Mouse (Mus musculus) mesoderm, embryonic 11.5 days (tissue): ENCODE measurements at regions not wholly inside any gene's neighbourhood (a gene's known extent, or its start where the extent isn't known, plus 50 kb on each side); places are given as distances from the start of the nearest gene placed in this dataset.

Experiments
- DNase-seq: peaks from one replicate; pipeline ENCODE4 v3.0.0-alpha.2; 2012; ENCODE audit warnings: low read depth, low spot score

DNA sequence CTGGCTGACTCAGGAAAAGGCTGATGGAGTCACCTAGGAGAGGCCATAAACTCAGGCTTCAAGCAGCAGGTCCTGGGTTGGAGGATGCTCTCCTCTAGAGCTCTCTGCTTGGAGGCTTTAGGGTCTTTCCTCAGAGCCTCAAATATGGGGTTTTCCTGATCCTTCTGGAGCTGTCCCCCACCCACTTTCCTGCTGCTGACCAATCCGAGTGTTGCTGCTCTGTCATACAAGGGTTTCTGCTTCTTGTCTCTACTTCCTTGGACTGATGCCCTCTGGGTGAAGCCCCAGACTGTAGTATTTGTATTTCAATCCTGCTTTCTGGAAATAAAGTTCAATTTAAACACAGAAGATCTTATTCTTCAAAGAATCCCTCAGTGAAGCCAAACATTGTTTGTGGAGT, 166.7 kb upstream of the Sall1 start:
- no peak for DNase-seq

DNA sequence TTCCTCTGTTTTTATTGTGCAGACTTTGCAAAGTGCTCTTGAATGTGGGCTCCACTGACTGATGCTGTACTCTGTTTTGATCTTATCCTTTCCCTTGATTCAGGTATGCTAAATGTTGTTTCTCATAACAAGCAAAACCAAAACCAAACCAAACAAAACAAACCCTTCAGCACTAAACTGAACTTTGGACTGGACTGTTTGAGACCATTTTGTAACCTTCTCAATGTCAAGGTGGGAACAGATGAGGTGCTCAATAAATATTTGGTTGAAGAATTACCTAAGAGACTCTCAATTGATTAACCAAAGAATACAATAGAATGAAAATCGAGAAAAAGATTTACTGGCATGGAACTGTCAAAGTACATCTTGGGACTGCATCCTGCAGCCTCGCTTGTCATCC, 163.9 kb upstream of the Sall1 start:
- DNase-seq: no peak

- no peak for DNase-seq
Measured at GRCm38 (mm10) chr8:89202484-89203096, 158.6 kb upstream of the Sall1 start.

DNA sequence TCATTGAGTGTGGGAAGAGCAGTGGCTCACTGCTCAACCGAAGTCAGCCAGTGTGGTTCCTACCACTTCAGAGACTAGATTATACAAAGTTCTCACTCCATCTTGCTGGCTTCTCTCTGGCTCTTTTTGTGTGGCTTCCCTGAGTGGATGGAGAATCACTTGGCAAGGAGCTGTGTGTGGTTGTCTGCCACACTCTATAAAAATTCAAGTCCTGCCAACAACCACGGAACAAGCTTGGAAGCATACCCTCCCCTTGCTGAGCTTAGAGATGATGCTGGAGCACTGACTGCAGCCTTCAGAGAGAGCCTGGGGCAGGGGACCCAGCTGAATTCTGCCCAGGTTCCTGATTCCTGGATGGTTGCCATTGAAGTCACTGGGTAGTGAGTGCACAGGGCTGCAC, 156.3 kb upstream of the Sall1 start:
- no peak for DNase-seq

- peak; percentile 43 for DNase-seq
Measured at GRCm38 (mm10) chr8:89185314-89185713, 141.4 kb upstream of the Sall1 start.

DNA sequence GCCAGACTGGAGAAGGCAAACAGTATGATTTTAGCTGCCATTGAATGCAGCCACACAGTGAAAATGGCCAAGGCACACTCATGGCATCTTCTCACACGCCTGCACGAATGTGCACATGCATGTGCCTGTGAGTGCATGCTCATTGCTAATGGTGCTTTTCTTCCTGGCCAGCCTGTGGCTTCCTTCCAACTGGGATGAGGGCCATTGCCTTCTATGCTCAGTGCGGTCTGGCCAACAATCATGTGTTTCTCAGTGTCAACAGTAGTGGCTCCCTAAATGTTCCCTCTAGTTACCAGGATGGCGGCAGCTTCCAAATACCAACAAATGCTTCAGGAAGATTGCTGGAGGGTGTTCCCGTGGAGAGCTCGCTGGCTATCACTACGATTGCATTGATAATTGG, 131.7 kb upstream of the Sall1 start:
- no peak for DNase-seq

DNA sequence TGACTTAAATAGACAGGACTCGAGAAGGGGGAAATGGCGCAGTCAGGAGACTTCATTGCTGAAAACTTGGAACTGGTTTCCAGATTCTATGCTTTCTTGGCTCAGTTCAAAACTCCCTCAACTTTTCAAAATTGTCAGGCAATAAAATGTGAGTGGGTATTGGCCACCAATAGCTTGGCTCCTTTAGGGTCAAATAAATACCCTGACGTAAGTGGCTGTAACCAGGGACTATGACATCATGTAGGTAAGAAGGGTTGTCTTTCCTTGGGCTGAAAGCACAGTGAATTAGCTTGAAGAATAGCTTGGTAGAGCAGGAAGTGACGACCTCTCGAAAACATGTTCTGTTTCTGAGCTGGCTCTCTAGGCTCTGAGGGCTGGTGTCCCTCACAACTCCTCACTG, 127.6 kb upstream of the Sall1 start:
- DNase-seq: no peak

DNA sequence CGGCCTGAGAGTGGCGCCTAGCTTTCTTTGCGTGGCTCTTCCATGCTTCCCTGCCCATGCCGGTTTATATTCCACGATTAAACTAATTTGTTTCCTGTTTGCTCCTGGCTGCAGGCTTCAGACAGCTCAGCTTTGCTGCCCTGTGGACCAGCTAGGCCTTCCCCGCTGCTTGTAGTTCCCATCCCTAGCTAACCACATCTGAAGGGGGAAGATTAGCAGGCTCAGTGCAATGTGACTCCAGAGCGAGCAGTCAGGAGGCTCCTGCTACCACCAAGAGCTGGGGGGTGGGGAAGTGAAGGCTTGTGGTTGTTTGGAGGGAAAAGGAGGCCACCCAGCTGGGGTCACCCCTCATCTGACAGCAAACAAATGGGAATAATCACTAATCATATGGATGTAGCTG, 125.5 kb upstream of the Sall1 start:
- no peak for DNase-seq

DNA sequence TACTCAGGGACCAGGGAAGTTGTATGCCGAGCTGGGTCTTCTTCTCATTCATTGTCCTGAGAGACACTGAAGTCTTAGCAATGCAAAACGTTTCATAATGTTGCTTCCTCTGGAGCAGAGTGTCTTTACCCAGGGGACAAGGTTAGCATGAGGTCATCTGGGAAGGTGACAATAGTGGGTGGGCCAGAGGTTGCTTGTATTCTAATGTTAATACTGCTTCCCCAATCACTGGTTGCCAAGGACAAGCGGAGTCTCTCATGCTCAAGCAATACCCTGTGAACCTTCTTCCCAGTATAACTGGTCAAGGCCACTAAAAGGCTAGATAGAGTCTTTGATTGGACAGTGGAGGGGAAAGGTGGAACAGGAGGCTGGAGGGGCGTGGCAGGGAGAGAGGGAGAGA, 123.1 kb upstream of the Sall1 start:
- DNase-seq: no peak

GRCm38 (mm10) chr8:89156909-89157308, 112.9 kb upstream of the Sall1 start:
- DNase-seq: no peak

DNA sequence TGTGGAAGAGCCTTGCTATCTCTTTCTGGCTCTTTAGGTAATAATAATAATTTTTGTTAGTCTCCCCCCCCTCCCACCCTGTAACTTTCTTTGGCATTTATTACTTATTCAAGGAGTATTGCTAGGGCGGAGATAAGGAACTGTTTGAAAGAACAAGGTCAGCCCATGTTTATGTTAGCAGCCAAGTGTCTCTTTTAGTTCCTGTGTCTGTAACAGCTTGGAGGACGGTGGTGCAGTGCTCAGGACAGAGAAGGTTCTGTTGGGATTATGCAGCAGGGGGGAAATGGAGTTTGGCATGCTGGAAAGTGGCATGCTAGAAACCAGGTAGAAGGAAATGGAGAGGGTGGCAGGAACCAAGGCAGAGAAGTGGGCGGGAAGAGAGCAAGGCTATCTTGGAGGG, 109.6 kb upstream of the Sall1 start:
- DNase-seq: no peak

DNA sequence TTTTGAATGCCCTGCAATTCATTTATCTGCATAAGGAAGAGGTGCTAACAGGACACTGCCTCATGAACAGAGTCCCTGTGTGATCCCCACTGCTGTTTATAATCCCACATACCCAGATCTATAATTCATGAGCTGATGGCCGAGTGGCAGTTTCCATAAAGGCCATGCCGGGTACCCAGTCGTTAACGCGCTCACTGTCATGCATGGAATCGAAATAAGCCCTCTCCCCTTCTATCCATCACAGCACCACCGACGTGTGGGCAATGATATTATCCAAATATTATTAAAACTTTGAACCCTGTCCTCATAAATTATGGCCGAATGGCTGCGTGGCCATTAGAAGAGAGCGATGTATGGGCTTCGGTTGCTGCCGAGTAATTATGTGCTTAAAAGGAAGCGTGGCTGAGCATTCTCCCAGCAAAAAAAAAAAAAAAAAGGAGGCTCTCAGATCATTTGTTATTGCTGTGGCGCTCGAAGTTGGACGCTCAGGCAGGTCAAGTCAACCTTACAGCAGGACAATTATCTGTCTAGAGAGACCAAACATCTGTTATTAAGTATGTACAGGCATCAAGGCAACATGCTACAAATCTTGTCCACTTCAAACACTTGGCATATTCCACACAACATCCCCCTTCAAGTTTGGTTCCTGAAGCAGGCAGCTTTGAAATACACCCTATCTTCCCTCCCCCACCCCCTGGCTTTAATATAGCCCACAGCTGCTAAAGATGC, 109.1 kb upstream of the Sall1 start:
- DNase-seq: peak; percentile 56

- DNase-seq: no peak
Measured at GRCm38 (mm10) chr8:89152331-89152730, 108.4 kb upstream of the Sall1 start.

GRCm38 (mm10) chr8:89150952-89151351, 107.0 kb upstream of the Sall1 start:
- no peak for DNase-seq

- no peak for DNase-seq
Measured at GRCm38 (mm10) chr8:89141529-89142235, 97.7 kb upstream of the Sall1 start.

DNA sequence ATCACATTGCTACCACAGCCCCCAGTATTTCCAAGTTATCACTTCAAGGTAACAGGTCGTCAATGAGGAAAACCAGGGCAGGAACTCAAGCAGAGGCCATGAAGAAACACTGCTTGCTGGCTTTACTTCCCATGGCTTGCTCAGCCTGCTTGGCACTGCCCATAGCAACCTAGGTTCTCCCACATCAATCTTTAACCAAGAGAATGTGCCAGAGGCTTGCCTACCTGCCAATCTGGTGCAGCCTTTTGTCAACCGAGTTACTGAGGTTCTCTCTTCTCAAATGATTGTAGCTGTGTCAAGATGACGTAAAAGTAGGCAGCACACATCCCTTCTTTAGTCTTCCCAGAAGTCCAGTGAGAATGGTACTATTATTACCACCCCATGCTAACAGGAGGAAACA, 95.9 kb upstream of the Sall1 start:
- DNase-seq: no peak

GRCm38 (mm10) chr8:89138416-89139125, 94.6 kb upstream of the Sall1 start:
- no peak for DNase-seq

DNA sequence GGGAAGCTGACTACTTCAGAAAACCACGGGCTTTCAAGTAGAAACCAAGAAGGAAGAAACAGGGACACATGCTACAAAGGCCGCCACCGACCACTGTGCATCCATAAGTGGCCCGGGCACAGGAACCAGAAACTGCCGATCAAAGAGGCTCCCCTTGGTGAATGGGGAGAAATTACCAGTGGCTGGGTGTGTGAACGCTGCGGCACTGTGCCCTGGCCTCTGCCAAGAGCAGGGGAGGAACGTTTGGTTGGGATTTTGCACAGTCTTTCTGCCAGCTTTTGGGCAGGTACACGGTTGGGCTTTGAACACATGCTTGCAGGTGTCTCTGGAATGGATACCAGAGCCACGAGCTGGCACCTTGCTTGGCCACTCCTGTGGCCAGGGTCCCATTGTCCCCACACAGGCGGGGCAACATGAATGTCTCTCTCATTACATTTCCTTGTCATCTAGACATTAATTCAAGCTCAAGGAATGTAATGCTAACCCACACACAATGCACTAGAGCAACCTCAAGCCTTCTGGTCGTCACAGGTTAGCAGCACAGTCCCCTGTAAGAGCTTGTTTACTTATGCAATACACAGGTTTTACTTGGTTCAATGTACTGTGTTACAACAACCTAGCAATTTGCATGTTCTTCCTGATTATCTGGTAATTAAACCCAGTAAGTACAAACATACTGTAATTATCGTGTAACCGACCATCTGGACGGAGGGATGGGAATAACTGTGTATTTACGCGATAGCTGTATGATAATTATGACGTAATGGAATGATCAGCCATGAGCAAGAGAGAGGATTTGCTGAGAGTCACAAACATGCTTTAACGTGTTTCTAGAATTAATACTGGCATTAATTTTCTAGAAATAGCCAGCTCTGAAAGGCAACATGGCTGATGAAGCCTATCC, 90.9 kb upstream of the Sall1 start:
- DNase-seq: no peak

DNA sequence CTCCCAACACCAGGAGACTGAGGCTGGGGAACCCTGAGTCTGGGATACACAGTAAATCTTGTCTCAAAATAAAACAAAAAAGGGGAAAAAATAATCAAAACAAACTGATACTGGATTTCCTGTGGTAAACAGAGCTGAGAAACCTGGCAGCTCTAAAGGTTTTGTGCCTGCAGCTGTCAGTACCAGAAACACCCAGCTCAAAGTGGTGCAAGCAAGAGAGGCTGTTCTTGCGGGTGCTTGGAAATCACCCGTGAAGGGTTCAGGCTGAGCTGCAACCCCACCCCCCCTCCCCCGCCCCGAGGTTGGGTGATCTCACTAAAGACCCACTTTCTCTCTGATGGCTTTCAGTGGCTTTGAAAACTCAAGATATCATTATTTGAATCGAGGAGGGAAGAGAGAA, 90.1 kb upstream of the Sall1 start:
- DNase-seq: no peak

GRCm38 (mm10) chr8:89121051-89121450, 77.1 kb upstream of the Sall1 start:
- no peak for DNase-seq
